In the genomic region with DNA sequence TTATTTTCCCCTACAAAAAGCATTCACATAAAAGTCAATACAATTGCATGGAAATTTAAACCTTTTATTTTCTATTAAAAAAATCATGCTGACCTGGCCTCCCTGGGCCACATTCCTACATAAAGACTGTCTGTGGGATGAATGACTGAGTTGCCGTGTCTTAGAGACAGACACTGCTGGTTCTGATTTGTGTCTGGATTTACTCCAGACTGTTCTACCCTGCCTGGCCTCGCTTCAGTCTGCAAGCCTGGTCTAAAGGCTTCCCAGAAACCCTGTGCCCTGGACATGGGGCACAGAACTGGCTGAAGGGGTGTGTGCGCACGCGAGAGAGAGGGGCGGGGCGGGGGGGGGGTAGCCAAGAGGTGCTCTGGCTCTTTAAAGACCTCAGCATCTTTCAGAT, we compare ENCODE assay signal across 24 mouse cellular contexts.
"Had no signal": no experiment of that assay in that cellular context is flagged by ENCODE, and none has a peak within 500 bp of the region (broad histone marks: within the 10 kb centered on the region; RNA-seq: fewer than 3 reads in every experiment).

No protein-coding gene starts in this region.

- H3K4me2 ChIP-seq: heart, embryonic 11.5 days; heart, embryonic 13.5 days; heart, embryonic 15.5 days; hindbrain, embryonic 12.5 days; hindbrain, embryonic 15.5 days; intestine, embryonic 15.5 days; liver, embryonic 12.5 days had no signal

- DNase-seq: gastrocnemius, adult 2 months; gastrocnemius, postnatal 10 days; gastrocnemius, postnatal 25 days; heart, adult 2 months; heart, postnatal 4 days; kidney, adult 18-20 months; kidney, adult 8-10 months; kidney, postnatal 10 days; kidney, postnatal 25 days; kidney, postnatal 4 days; lung, adult 18-20 months had no signal

- H3K27ac ChIP-seq: gastrocnemius, adult 2 months; heart, adult 2 months; heart, embryonic 13.5 days; heart, embryonic 15.5 days; hindbrain, embryonic 10.5 days; hindbrain, embryonic 12.5 days; hindbrain, embryonic 15.5 days; intestine, embryonic 15.5 days; layer of hippocampus, adult 2 months; left cerebral cortex, adult 2 months; liver, embryonic 12.5 days; liver, embryonic 14.5 days had no signal

- H3K4me1 ChIP-seq: heart, embryonic 13.5 days; heart, embryonic 15.5 days; hindbrain, embryonic 15.5 days; intestine, embryonic 15.5 days; liver, embryonic 12.5 days had no signal

- ATAC-seq: inflammation-experienced regulatory T-cells, adult 6 months; intestine, embryonic 15.5 days; intestine, postnatal 0 days; liver, embryonic 12.5 days had no signal

- H3K9me3 ChIP-seq: heart, embryonic 15.5 days; hindbrain, embryonic 10.5 days; hindbrain, embryonic 12.5 days; hindbrain, embryonic 15.5 days; intestine, embryonic 15.5 days; liver, embryonic 12.5 days had no signal

- H3K4me3 ChIP-seq: gastrocnemius, adult 2 months; heart, adult 2 months; heart, embryonic 13.5 days; heart, embryonic 15.5 days; hindbrain, embryonic 10.5 days; hindbrain, embryonic 12.5 days; hindbrain, embryonic 15.5 days; intestine, embryonic 15.5 days; layer of hippocampus, adult 2 months; left cerebral cortex, adult 2 months; liver, embryonic 12.5 days had no signal

- H3K36me3 ChIP-seq: heart, embryonic 13.5 days; heart, embryonic 15.5 days; hindbrain, embryonic 10.5 days; hindbrain, embryonic 12.5 days; hindbrain, embryonic 15.5 days; intestine, embryonic 15.5 days; liver, embryonic 12.5 days had no signal

- H3K27me3 ChIP-seq: heart, embryonic 13.5 days; heart, embryonic 15.5 days; hindbrain, embryonic 12.5 days; hindbrain, embryonic 15.5 days; intestine, embryonic 15.5 days; liver, embryonic 12.5 days had no signal

- H3K9ac ChIP-seq: heart, embryonic 13.5 days; heart, embryonic 15.5 days; hindbrain, embryonic 12.5 days; hindbrain, embryonic 15.5 days; intestine, embryonic 15.5 days; liver, embryonic 12.5 days; liver, embryonic 14.5 days had no signal
